Mouse (Mus musculus) heart, adult 2 months (tissue): Measurements from ENCODE around the gene Bcl2a1a. TPM values are rescaled to one million over a fixed set of nuclear protein-coding genes. Genes with fewer than 3 reads are reported as not detected.
"Not testable (repeated sequence)": the region's sequence is repeated elsewhere in the genome, so short reads cannot be mapped to it uniquely, and the experiment has no call there.

Source experiments
- DNase-seq, 2 experiments: peaks; one replicate each; pipeline ENCODE4 v3.0.0; 2021
- H3K27ac ChIP-seq: fragments of 200-600 bp; 2 replicates; pipeline ENCODE4 v1.8.1; 2022
- H3K27me3 ChIP-seq: fragments of 200-500 bp; 2 replicates; pipeline ENCODE4 v1.6.1; 2012; ENCODE audit warnings: mild to moderate bottlenecking, low read length, inconsistent platforms, mixed read lengths; ENCODE audit not compliant: control insufficient read depth, insufficient read depth
- H3K36me3 ChIP-seq: fragments of 200-500 bp; 2 replicates; pipeline ENCODE4 v1.6.1; 2012; ENCODE audit warnings: low read length, inconsistent platforms; ENCODE audit not compliant: control insufficient read depth, insufficient read depth
- H3K4me1 ChIP-seq: fragments of 200-500 bp; 2 replicates; pipeline ENCODE4 v1.6.1; 2011; ENCODE audit warnings: low read length; ENCODE audit not compliant: control insufficient read depth, insufficient read depth
- H3K4me3 ChIP-seq: fragments of 200-600 bp; 2 replicates; pipeline ENCODE4 v1.8.1; 2022
- H3K79me2 ChIP-seq: fragments of 200-500 bp; replicated peaks from 2 replicates; pipeline ENCODE4 v1.6.1; 2012; ENCODE audit warnings: mild to moderate bottlenecking, inconsistent platforms, low read length, moderate library complexity, mixed read lengths; ENCODE audit not compliant: control insufficient read depth, insufficient read depth
- H3K9ac ChIP-seq: fragments of 200-500 bp; 2 replicates; pipeline ENCODE4 v1.6.1; 2012; ENCODE audit warnings: low read depth, mild to moderate bottlenecking, control low read depth, inconsistent platforms, low read length, mixed read lengths
- CTCF ChIP-seq: fragments of 200-600 bp; IDR thresholded peaks from 2 replicates; pipeline ENCODE4 v1.8.1; 2022; ENCODE audit warnings: antibody characterized with exemption, mild to moderate bottlenecking, moderate library complexity
- WGBS: fragments of 180-500 bp; shearing (Covaris S2); methylation state at CpG from one replicate; pipeline ENCODE4 v1.1.7; 2018; 5-methylcytosine and 5-hydroxymethylcytosine counted together
- intact Hi-C: fragments of 180-260 bp; cut with DNase I; formaldehyde crosslinking; loops from one replicate; pipeline ENCODE4 v1.15.1; 2025
- long read RNA-seq: library from polyadenylated mRNA; stranded (forward); transcript quantifications from one replicate; pipeline ENCODE4 v2.0.0, GENCODE M21; 2021
- polyA plus RNA-seq: library from polyadenylated mRNA; depleted of rRNA; stranded (reverse); fragments of >200 nt; gene quantifications from 2 replicates; pipeline ENCODE4 v1.2.3, GENCODE M21; 2012; rRNA removed
- total RNA-seq, 2 experiments: library from RNA; stranded (reverse); gene quantifications; 2 replicates each; pipeline ENCODE4 v1.2.3; 2021

Gene Bcl2a1a
- under 1 TPM in 1 of 2 experiments, not detected in 1; 0.39 TPM for total RNA-seq
- polyA plus RNA-seq: 0.20 and 0.41 TPM in 2 replicates
- long read RNA-seq: 0 reads

- DNase-seq: peak; percentile 23 to 25
Observed at GRCm38 (mm10) chr9:88956670-88957153, at the start of gene Bcl2a1a. Bcl2a1a (plus strand) TSS chr9:88956900.

GRCm38 (mm10) chr9:88916576-88916975 lies 40.1 kb upstream of the Bcl2a1a start:
- H3K36me3 ChIP-seq, H3K27me3 ChIP-seq, H3K9ac ChIP-seq, intact Hi-C loops, DNase-seq, H3K79me2 ChIP-seq, H3K4me3 ChIP-seq, H3K4me1 ChIP-seq, H3K27ac ChIP-seq: not testable (repeated sequence)
- 64% methylated on average over 5 of the region's 5 CpGs for WGBS

More at GRCm38 (mm10) chr9:88956670-88957153, at the start of gene Bcl2a1a:
- intact Hi-C loops, H3K27me3 ChIP-seq, H3K79me2 ChIP-seq, H3K4me3 ChIP-seq, H3K9ac ChIP-seq, H3K4me1 ChIP-seq, H3K27ac ChIP-seq, H3K36me3 ChIP-seq: not testable (repeated sequence)
- 43% methylated on average over 5 of the region's 5 CpGs for WGBS

- H3K79me2 ChIP-seq, H3K36me3 ChIP-seq, DNase-seq, intact Hi-C loops, H3K4me3 ChIP-seq, H3K27ac ChIP-seq, H3K27me3 ChIP-seq, H3K9ac ChIP-seq, H3K4me1 ChIP-seq: not testable (repeated sequence)
- 4% methylated on average over 2 of the region's 3 CpGs for whole genome bisulfite sequencing
- peak; percentile 24; the same call in 1 of the 2 replicates for TF ChIP-seq CTCF
Observed at GRCm38 (mm10) chr9:88938312-88938711, 18.4 kb upstream of the Bcl2a1a start.

GRCm38 (mm10) chr9:88951466-88951865 lies 5.2 kb upstream of the Bcl2a1a start:
- H3K27ac ChIP-seq, H3K4me1 ChIP-seq, intact Hi-C loops, H3K9ac ChIP-seq, DNase-seq, H3K4me3 ChIP-seq, H3K79me2 ChIP-seq, H3K27me3 ChIP-seq, H3K36me3 ChIP-seq: not testable (repeated sequence)

GRCm38 (mm10) chr9:88953151-88953550 lies 3.5 kb upstream of the Bcl2a1a start:
- H3K27me3 ChIP-seq, H3K9ac ChIP-seq, intact Hi-C loops, H3K4me3 ChIP-seq, H3K36me3 ChIP-seq, H3K4me1 ChIP-seq, H3K27ac ChIP-seq, H3K79me2 ChIP-seq: not testable (repeated sequence)
- DNase-seq: peak in 1 of 2 experiments; percentile 9

GRCm38 (mm10) chr9:88955224-88955623 lies 1.5 kb upstream of the Bcl2a1a start:
- H3K79me2 ChIP-seq, H3K4me1 ChIP-seq, H3K4me3 ChIP-seq, H3K9ac ChIP-seq, H3K27ac ChIP-seq, DNase-seq, H3K27me3 ChIP-seq, intact Hi-C loops, H3K36me3 ChIP-seq: not testable (repeated sequence)
- 82% methylated on average over 1 of the region's 1 CpGs for WGBS

- H3K36me3 ChIP-seq, intact Hi-C loops, DNase-seq, H3K4me3 ChIP-seq, H3K27ac ChIP-seq, H3K79me2 ChIP-seq, H3K27me3 ChIP-seq, H3K9ac ChIP-seq, H3K4me1 ChIP-seq: not testable (repeated sequence)
- WGBS: 90% methylated on average over 3 of the region's 4 CpGs
Observed at GRCm38 (mm10) chr9:88956035-88956434, 665 bp upstream of the Bcl2a1a start.
